Comparison of ENCODE assay signal across 15 mouse cellular contexts in genomic region chr4:148823281-148823680, GRCm38 (mm10).
"Had no signal": no experiment of that assay in that cellular context is flagged by ENCODE, and none has a peak within 500 bp of the region (broad histone marks: within the 10 kb centered on the region; RNA-seq: fewer than 3 reads in every experiment).

No protein-coding gene starts in this region.

- DNase-seq: kidney, adult 8-10 months; kidney, postnatal 36 days; layer of hippocampus, adult 9-11 months; layer of hippocampus, postnatal 36 days; left cerebral cortex, postnatal 4 days; right cerebral cortex, adult 18-20 months; right cerebral cortex, postnatal 25 days; thymus, adult 18-20 months; thymus, postnatal 14 days had no signal

- H3K9me3 ChIP-seq: limb, embryonic 13.5 days; neural tube, embryonic 12.5 days had no signal

- H3K36me3 ChIP-seq: limb, embryonic 13.5 days; midbrain, embryonic 12.5 days; neural tube, embryonic 12.5 days had no signal

- H3K4me2 ChIP-seq: limb, embryonic 13.5 days; midbrain, embryonic 12.5 days; neural tube, embryonic 12.5 days had no signal

- H3K9ac ChIP-seq: limb, embryonic 13.5 days; liver, embryonic 14.5 days; midbrain, embryonic 12.5 days; neural tube, embryonic 12.5 days had no signal

- H3K27ac ChIP-seq: kidney, postnatal 0 days; limb, embryonic 13.5 days; liver, embryonic 14.5 days; midbrain, embryonic 12.5 days; neural tube, embryonic 12.5 days had no signal

- H3K4me3 ChIP-seq: limb, embryonic 13.5 days; midbrain, embryonic 12.5 days; myocyte; neural tube, embryonic 12.5 days had no signal
